Mouse (Mus musculus): Measurements from ENCODE around the gene Oxgr1.

DNA sequence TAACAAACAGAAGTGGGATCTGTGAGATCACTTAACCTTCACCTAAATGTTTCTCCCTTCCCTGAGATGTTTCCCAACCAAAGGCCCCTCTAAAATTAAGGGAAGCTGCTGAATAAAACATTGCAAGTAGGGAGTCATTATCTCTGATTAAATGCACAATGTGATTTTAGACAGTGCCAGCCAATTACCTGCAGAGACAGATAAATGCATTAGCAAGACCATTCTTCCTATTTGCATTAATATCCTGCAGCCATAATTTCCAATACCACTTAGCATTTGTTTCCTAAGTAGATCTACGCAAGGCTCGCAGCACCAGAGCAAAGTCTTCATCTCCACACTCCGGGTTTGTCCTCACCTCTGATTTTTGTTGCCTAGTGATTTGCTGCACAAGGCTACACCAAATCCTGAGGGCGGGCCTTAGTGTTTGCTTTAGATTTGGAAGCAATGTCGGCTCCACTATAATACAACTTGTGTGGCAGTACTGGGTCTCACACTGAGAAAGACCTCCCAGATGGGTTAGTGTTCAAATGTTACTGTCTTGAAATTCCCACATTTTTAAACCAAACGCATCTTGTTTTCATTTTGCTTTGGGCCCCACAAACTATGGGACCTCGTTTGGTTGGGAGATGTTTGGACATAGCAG, 46.9 kb upstream of the Oxgr1 start:
- TF ChIP-seq CTCF (IDR thresholded peaks at IDR 0.05; ENCODE audit: low read depth, low read length): no peak
- TF ChIP-seq POLR2A (IDR thresholded peaks at IDR 0.05; ENCODE audit: insufficient read depth, low read length): no peak
- no peak for TF ChIP-seq EP300 (IDR thresholded peaks at IDR 0.05; ENCODE audit: insufficient read depth, low read depth, low read length)
